Mouse (Mus musculus) skeletal muscle tissue, adult 2 months (tissue): ENCODE measurements around the gene Plekhm3.

ENCODE experiments used
- DNase-seq: peaks from one replicate; pipeline ENCODE4 v3.0.0-alpha.2; 2012; ENCODE audit warnings: low read depth, low spot score

Gene Plekhm3

GRCm38 (mm10) chr1:64876276-64876675, 80.3 kb downstream of the Plekhm3 start:
- DNase-seq, result peak; percentile 12

- DNase-seq, result no peak
These were observed 80.9 kb downstream of the Plekhm3 start for GRCm38 (mm10) chr1:64875712-64876111.

- no peak for DNase-seq
These were observed 81.5 kb downstream of the Plekhm3 start for GRCm38 (mm10) chr1:64875156-64875555.

- no peak for DNase-seq
These were observed 84.7 kb downstream of the Plekhm3 start for GRCm38 (mm10) chr1:64871956-64872355.

- DNase-seq, result no peak
These were observed 88.9 kb downstream of the Plekhm3 start for GRCm38 (mm10) chr1:64867684-64868083.

GRCm38 (mm10) chr1:64866140-64866539, 90.5 kb downstream of the Plekhm3 start:
- DNase-seq, result no peak

- DNase-seq, result no peak
These were observed 96.2 kb downstream of the Plekhm3 start for GRCm38 (mm10) chr1:64860235-64860920.

GRCm38 (mm10) chr1:64859826-64860225, 96.8 kb downstream of the Plekhm3 start:
- no peak for DNase-seq

GRCm38 (mm10) chr1:64854835-64855234, 101.8 kb downstream of the Plekhm3 start:
- no peak for DNase-seq

GRCm38 (mm10) chr1:64853738-64854730, 102.6 kb downstream of the Plekhm3 start:
- no peak for DNase-seq

- no peak for DNase-seq
These were observed 103.4 kb downstream of the Plekhm3 start for GRCm38 (mm10) chr1:64853244-64853643.

- DNase-seq, result no peak
These were observed 104.4 kb downstream of the Plekhm3 start for GRCm38 (mm10) chr1:64852272-64852671.

GRCm38 (mm10) chr1:64850345-64850744, 106.3 kb downstream of the Plekhm3 start:
- DNase-seq, result no peak

GRCm38 (mm10) chr1:64848996-64849395, 107.6 kb downstream of the Plekhm3 start:
- DNase-seq, result no peak

- no peak for DNase-seq
These were observed 108.5 kb downstream of the Plekhm3 start for GRCm38 (mm10) chr1:64848081-64848480.

- no peak for DNase-seq
These were observed 109.1 kb downstream of the Plekhm3 start for GRCm38 (mm10) chr1:64847565-64847964.

GRCm38 (mm10) chr1:64844978-64845377, 111.6 kb downstream of the Plekhm3 start:
- DNase-seq, result no peak

- no peak for DNase-seq
These were observed 112.6 kb downstream of the Plekhm3 start for GRCm38 (mm10) chr1:64843900-64844616.

- DNase-seq, result no peak
These were observed 115.7 kb downstream of the Plekhm3 start for GRCm38 (mm10) chr1:64840930-64841329.

GRCm38 (mm10) chr1:64836584-64836983, 120.0 kb downstream of the Plekhm3 start:
- peak; percentile 37 for DNase-seq

- no peak for DNase-seq
These were observed 120.5 kb downstream of the Plekhm3 start for GRCm38 (mm10) chr1:64836114-64836513.

GRCm38 (mm10) chr1:64831552-64831951, 125.1 kb downstream of the Plekhm3 start:
- no peak for DNase-seq
